Mouse (Mus musculus) forebrain, embryonic 14.5 days (tissue): ENCODE measurements at regions not wholly inside any gene's neighbourhood (a gene's known extent, or its start where the extent isn't known, plus 50 kb on each side); places are given as distances from the start of the nearest gene placed in this dataset.

Source experiments
- ATAC-seq: fragments of 200-750 bp; cut with Nextera tagmentation; 2 replicates; pipeline ENCODE4 v1.8.0; 2017; ENCODE audit warnings: mild to moderate bottlenecking, moderate library complexity
- DNase-seq: peaks from one replicate; pipeline ENCODE4 v3.0.0-alpha.2; 2015; ENCODE audit warnings: low spot score
- H3K27ac ChIP-seq: fragments of 300-500 bp; sonication (generic); 2 replicates; pipeline ENCODE4 v1.5.1; 2014; ENCODE audit warnings: low read depth, mild to moderate bottlenecking, control low read depth, low read length, moderate library complexity
- H3K27me3 ChIP-seq: fragments of 300-500 bp; sonication (generic); replicated peaks from 2 replicates; pipeline ENCODE4 v1.6.1; 2014; ENCODE audit warnings: low read length, control low read depth, mixed read lengths; ENCODE audit not compliant: control insufficient read depth, insufficient read depth
- H3K36me3 ChIP-seq: fragments of 300-500 bp; sonication (generic); 2 replicates; pipeline ENCODE4 v1.6.1; 2014; ENCODE audit warnings: low read length, control low read depth; ENCODE audit not compliant: control insufficient read depth, insufficient read depth
- H3K4me1 ChIP-seq: fragments of 300-500 bp; sonication (generic); 2 replicates; pipeline ENCODE4 v1.6.1; 2014; ENCODE audit warnings: antibody characterized with exemption, low read length, control low read depth; ENCODE audit not compliant: control insufficient read depth, insufficient read depth
- H3K4me2 ChIP-seq: fragments of 300-500 bp; sonication (generic); 2 replicates; pipeline ENCODE4 v1.6.1; 2014; ENCODE audit warnings: mild to moderate bottlenecking, control low read depth, low read length
- H3K4me3 ChIP-seq: fragments of 300-500 bp; sonication (generic); 2 replicates; pipeline ENCODE4 v1.5.1; 2014; ENCODE audit warnings: low read depth, low read length, control low read depth
- H3K9ac ChIP-seq: fragments of 300-500 bp; sonication (generic); 2 replicates; pipeline ENCODE4 v1.6.1; 2014; ENCODE audit warnings: mild to moderate bottlenecking, low read length, control low read depth, moderate library complexity
- H3K9me3 ChIP-seq: fragments of 300-500 bp; sonication (generic); replicated peaks from 2 replicates; pipeline ENCODE4 v1.6.1; 2016; ENCODE audit warnings: low read length, control low read depth, mixed read lengths; ENCODE audit not compliant: control insufficient read depth
- WGBS: fragments of 180-500 bp; shearing (Covaris S2); extraction: QIAGEN DNeasy Blood & Tissue Kit; methylation state at CpG from one replicate; pipeline ENCODE4 v1.1.7; 2014; 5-methylcytosine and 5-hydroxymethylcytosine counted together

DNA sequence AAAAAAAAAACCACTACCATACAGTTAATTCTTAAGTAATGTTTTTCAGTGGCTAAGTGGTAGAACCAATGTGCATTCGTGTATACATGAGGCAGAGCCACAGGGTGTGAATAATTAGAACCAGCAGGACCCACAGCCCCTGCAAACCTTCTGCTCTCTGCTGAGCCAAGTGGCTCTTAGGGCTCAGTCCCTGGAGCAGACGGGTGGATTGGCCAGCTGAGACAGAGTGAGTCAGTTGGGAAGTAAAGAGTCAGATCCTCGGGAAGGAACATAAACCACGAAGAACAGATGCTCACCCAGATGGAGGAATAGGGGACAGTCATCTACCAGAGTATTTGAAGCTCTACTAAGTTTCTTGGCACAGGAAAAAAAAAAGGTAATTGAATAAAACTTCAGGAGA, 293.1 kb downstream of the Basp1 start:
- 59% methylated on average over 4 of the region's 4 CpGs for whole genome bisulfite sequencing

DNA sequence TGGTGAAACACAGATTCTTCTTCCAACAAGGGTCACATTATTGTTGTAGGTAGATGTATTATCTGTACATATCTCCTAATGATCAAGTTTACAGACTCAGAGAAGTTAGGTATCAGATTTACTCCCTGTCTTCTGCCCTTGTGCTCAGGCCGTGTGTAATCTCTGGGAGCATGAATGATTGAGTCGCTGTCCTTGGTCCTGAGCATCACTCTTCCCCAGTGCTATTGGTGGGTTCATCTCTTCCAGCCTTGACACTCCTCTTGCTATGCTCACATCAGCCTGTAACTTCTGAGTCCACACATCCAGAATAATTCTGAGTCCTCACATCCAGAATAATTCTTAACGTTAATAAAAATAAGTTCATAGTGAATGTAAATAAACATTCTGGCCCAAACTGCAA, 295.6 kb downstream of the Basp1 start:
- Histone ChIP-seq H3K4me1 (no peaks in the 10 kb centered on the region), H3K4me2 (no peak overlapping the region), H3K9ac (no peak overlapping the region), H3K4me3 (no peak overlapping the region), H3K27ac (no peak overlapping the region), H3K36me3 (no peaks in the 10 kb centered on the region), H3K9me3 (no peaks in the 10 kb centered on the region), H3K27me3 (no peaks in the 10 kb centered on the region)
- no peak for ATAC-seq
- WGBS, result 37% methylated on average over 3 of the region's 3 CpGs
- peak; percentile 32 for DNase-seq

More for the DNA sequence above, 293.1 kb downstream of the Basp1 start:
- Histone ChIP-seq H3K27me3 (no peaks in the 10 kb centered on the region), H3K36me3 (no peaks in the 10 kb centered on the region), H3K9me3 (no peaks in the 10 kb centered on the region), H3K4me2 (no peak overlapping the region), H3K27ac (no peak overlapping the region), H3K9ac (no peak overlapping the region), H3K4me1 (no peaks in the 10 kb centered on the region), H3K4me3 (no peak overlapping the region)
- DNase-seq (no peak), ATAC-seq (no peak)

DNA sequence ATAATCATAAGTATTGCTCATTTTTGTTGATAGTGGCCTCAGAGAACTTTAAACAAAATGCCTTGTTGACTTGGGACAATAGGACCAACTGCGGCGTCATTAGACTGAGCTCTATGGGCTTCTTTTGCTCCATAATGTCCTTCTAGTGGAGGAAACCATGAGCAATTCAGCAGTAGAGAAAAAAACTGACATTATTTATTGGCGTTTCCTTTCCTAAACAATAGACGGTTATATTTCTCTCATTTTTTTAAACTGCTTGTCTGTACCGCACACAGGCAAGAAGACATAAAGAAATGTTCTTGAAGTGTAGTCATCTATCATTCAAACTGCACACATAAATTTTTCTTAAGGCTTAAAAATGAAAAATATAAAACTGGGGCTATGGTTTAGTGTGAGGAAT, 310.8 kb downstream of the Basp1 start:
- H3K4me3 ChIP-seq, result no peak overlapping the region
- no peaks in the 10 kb centered on the region for H3K4me1 ChIP-seq
- H3K9ac ChIP-seq, result no peak overlapping the region
- DNase-seq (no peak), ATAC-seq (no peak)
- no peak overlapping the region for H3K4me2 ChIP-seq
- no peaks in the 10 kb centered on the region for H3K36me3 ChIP-seq
- H3K9me3 ChIP-seq, result no peaks in the 10 kb centered on the region
- H3K27me3 ChIP-seq, result no peaks in the 10 kb centered on the region
- no peak overlapping the region for H3K27ac ChIP-seq
- WGBS, result 92% methylated on average over 5 of the region's 5 CpGs

DNA sequence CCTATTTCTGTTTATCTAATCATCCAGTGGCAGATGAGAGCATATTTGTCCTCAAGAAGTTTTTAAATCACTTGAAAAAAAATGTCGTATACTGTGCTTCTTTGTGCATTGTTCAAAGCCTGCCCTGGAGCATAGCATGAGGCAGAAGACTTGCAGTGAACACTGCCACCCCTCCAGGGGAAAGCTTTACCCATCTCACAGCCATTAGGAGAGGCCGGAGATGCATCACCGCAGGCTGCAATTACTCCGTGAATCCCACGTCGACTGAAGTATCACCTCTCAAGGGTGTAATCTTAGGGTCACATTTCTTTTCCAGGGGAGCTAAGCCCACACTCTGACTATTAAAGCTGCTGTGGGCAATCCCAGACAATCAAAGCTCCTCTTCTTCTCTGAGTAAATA, 319.8 kb downstream of the Basp1 start:
- no peak overlapping the region for H3K4me2 ChIP-seq
- DNase-seq (peak; percentile 7), ATAC-seq (no peak)
- H3K27me3 ChIP-seq, result no peaks in the 10 kb centered on the region
- H3K9ac ChIP-seq, result no peak overlapping the region
- 50% methylated on average over 6 of the region's 6 CpGs for WGBS
- H3K4me3 ChIP-seq, result no peak overlapping the region
- no peaks in the 10 kb centered on the region for H3K36me3 ChIP-seq
- no peaks in the 10 kb centered on the region for H3K9me3 ChIP-seq
- H3K4me1 ChIP-seq, result no peaks in the 10 kb centered on the region
- H3K27ac ChIP-seq, result no peak overlapping the region

DNA sequence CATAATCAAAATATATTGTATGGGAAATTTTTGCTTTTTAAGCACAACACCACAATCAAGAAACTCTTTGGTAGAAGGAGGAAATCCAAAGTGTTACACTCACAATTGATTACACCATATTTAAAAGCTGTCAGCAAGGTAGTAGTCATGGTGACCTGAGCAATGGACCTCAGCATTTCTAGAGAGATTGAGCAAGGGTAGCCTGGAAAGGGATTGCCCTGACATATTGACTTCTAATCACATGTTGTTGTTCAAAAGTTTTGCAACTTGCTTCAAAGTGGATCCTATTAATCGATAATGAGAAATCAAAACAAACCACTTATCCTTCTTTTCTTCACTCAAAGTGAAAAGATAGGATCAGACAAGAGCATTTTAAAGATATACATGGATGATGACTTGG, 343.9 kb downstream of the Basp1 start:
- DNase-seq, result no peak
- WGBS, result 95% methylated on average over 1 of the region's 1 CpGs
- Histone ChIP-seq H3K4me2 (no peak overlapping the region), H3K27ac (no peak overlapping the region), H3K4me1 (no peaks in the 10 kb centered on the region), H3K9me3 (no peaks in the 10 kb centered on the region), H3K9ac (no peak overlapping the region), H3K27me3 (no peaks in the 10 kb centered on the region), H3K36me3 (no peaks in the 10 kb centered on the region), H3K4me3 (no peak overlapping the region)
- no peak for ATAC-seq

DNA sequence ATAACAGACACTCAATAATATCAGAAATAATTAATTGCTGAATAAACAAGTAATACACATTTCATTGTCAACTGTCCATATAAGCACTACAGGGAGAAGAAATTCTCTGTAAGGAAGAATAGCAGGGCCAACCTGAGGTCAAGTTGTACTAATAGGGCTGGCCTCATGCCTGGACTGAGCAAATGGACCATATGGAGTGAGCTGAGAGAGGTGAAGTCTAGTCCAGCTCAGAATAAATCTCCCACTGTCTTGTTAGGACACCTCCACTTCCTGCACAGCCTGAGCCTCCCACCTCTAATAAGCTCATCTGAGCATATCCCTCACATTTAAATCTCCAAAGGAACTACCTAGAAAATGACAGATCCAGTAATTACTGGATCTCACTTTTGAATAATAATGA, 354.2 kb downstream of the Basp1 start:
- Histone ChIP-seq H3K4me2 (no peak overlapping the region), H3K9me3 (no peaks in the 10 kb centered on the region), H3K36me3 (no peaks in the 10 kb centered on the region), H3K27ac (no peak overlapping the region), H3K9ac (no peak overlapping the region), H3K4me1 (no peaks in the 10 kb centered on the region), H3K27me3 (no peaks in the 10 kb centered on the region), H3K4me3 (no peak overlapping the region)
- ATAC-seq (no peak), DNase-seq (no peak)

DNA sequence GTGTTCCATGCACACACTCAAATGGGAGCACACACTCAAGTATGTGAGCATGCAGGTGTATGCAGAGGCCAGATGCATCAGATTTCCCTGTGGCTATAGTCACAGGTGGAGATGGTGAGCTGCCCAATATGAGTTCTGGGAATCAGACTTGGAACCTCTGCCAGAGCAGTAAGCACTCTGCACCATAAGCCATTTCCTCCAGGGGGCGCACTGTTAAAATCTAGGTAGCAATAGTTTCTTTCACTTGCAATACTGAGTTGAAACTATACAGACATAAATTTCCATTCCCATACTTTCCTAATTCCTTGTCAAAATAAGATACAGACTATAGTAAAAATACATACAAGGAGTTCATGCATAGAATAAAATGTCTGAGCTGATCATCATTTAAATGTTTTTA, 365.7 kb downstream of the Basp1 start:
- ATAC-seq, result peak; percentile 69
- WGBS, result 36% methylated on average over 1 of the region's 1 CpGs

DNA sequence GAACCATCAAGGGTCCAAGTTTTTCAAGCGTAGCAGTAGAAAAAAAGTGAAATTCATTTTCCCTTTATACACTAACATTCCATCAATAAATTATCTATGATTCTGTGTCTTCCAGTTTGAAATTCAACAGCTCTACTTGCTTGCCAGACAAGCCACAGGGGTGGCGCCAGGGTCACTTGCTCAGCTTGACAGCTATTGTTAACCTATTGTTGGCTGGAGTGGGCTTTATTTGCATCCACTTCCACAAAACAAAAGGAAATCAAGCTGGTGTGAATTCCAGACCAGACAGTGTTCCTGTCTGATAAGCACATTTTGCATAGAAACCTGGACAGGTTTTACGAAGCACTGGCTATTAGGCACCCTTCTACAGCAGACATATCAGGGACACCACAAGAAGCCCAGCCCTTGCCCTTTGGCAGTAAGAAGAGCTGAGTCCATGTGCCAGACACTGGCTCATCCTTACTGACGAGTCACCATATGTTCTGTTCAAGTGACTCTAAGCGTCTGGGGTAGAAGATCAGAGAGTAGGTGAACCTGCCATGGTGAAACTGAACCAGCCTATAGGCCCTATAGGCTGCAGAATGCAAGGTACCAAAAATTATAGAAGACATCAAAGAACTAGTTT, 366.9 kb downstream of the Basp1 start:
- DNase-seq (no peak), ATAC-seq (no peak)
- no peak overlapping the region for H3K4me3 ChIP-seq
- no peaks in the 10 kb centered on the region for H3K27me3 ChIP-seq
- H3K4me1 ChIP-seq, result no peaks in the 10 kb centered on the region
- H3K9ac ChIP-seq, result no peak overlapping the region
- WGBS, result 54% methylated on average over 5 of the region's 5 CpGs
- H3K27ac ChIP-seq, result no peak overlapping the region
- no peaks in the 10 kb centered on the region for H3K9me3 ChIP-seq
- H3K4me2 ChIP-seq, result no peak overlapping the region
- no peaks in the 10 kb centered on the region for H3K36me3 ChIP-seq

More for the DNA sequence above, 365.7 kb downstream of the Basp1 start:
- no peaks in the 10 kb centered on the region for H3K4me1 ChIP-seq
- H3K9me3 ChIP-seq, result no peaks in the 10 kb centered on the region
- H3K27ac ChIP-seq, result no peak overlapping the region
- no peaks in the 10 kb centered on the region for H3K27me3 ChIP-seq
- H3K9ac ChIP-seq, result no peak overlapping the region
- H3K4me2 ChIP-seq, result no peak overlapping the region
- no peaks in the 10 kb centered on the region for H3K36me3 ChIP-seq
- peak; percentile 83 for DNase-seq
- H3K4me3 ChIP-seq, result no peak overlapping the region

DNA sequence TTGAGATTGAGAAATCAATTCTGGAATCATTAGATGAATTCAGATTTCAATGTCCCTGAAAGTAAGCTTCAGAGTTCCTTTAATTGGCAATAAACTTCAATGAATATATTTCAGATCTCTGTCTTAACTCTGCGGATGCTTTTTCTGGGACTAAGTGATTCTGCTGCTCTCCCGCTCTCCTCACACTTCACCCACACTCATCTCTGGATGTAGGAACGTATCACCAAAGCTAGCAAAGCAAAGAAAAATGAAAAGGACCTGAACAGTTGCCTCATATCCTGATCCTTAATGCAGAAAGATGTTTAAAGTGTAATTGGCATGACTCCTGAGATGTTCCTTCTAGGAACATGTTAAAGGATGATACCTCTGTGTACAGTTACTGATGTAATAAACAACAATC, 377.3 kb downstream of the Basp1 start:
- no peak for ATAC-seq

More for the DNA sequence above, 377.3 kb downstream of the Basp1 start:
- H3K9me3 ChIP-seq, result no peaks in the 10 kb centered on the region
- H3K4me2 ChIP-seq, result no peak overlapping the region
- no peak for DNase-seq
- 86% methylated on average over 3 of the region's 3 CpGs for WGBS
- H3K36me3 ChIP-seq, result no peaks in the 10 kb centered on the region
- no peak overlapping the region for H3K27ac ChIP-seq
- H3K9ac ChIP-seq, result no peak overlapping the region
- no peak overlapping the region for H3K4me3 ChIP-seq
- no peaks in the 10 kb centered on the region for H3K4me1 ChIP-seq
- no peaks in the 10 kb centered on the region for H3K27me3 ChIP-seq
